Mouse (Mus musculus): ENCODE measurements around the gene Slc12a4. TPM values are rescaled to one million over a fixed set of nuclear protein-coding genes. Genes with fewer than 3 reads are reported as not detected.
A peak's percentile ranks its signal among the peaks of the same experiment; 100 is the strongest.
"Not testable (repeated sequence)": the region's sequence is repeated elsewhere in the genome, so short reads cannot be mapped to it uniquely, and the experiment has no call there.

The Slc12a4 gene
- total RNA-seq (2021): 10 to 100 TPM; 20.5 to 20.7 TPM

DNA sequence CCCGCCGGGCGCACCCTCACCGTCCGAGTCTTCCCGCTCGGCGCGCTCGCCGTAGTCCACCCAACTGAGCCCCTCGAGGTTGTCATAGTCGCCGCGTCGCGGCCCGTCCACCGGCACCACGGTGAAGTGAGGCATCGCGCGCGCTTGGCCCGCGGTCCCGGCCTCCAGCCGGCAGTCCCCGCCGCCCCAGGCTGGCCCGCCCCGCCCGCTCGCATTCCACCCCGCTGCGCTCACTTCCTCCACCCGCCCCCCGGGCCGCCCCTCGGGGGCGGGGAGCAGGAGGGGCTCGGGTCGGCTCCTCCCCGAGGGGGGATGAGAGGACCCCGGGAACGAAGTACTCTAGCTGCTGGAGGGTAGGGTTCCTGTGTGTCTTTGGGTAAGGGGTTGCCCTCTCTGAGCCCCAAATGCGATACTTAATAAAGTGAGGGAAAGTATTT is at the start of gene Slc12a4:
Gene Slc12a4, minus strand, starts transcription at position 193 of the 437 bp plus-strand sequence.
- DNase-seq: peak; percentile 40 to 42

DNA sequence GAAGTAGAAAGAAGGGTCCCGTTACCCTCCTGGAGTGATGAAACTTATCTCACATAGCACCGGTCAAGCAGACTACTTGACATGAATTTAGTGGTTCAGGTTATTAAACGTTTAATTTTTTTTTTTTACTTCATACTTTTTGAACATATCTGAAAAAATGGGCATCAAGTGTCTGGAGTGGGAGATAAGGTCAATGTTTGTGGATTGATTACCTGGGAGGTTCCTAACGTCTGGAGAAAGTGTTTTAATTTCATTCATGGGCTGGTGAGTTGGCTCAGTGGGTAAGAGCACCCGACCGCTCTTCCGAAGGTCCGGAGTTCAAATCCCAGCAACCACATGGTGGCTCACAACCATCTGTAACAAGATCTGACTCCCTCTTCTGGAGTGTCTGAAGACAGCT is 46.3 kb upstream of the Slc12a4 start:
- not testable (repeated sequence) for DNase-seq

DNA sequence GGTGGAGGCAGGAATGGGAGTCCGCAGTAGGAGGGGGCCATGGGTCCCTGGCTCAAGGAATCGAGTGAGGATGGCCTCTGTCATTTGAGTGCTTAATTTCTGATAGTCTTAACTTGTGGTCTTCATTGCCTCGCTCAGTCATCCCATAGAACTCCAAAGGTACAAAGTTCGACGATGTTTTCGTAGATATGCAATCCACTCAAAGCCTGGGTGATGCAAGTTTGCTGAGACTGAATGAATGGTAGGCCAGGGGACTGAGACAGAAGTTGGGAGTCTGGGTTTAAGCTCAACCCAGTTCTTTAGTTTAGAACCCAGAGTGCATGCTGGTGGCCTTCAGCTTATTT is 45.7 kb upstream of the Slc12a4 start, which contains the start of gene Ddx28:
Gene Ddx28, minus strand, starts transcription at position 240 of the 344 bp plus-strand sequence.
- DNase-seq: no peak

GRCm38 (mm10) chr8:106010748-106011642 is 45.1 kb upstream of the Slc12a4 start:
- peak; percentile 91 for DNase-seq

DNA sequence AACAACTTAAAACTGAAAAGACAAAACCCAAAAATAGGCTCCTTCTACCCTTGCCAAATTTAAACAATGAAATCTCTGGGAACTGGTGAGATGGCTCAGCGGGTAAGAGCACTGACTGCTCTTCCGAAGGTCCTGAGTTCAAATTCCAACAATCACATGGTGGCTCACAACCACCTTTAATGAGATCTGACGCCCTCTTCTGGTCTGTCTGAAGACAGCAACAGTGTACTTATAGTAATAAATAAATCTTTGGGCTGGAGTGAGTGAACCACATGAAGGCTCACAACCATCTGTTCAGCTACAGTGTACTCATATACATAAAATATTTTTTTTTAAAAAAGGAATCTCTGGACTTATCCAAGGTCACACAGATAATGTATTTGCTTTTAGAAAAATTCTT is 42.0 kb upstream of the Slc12a4 start:
- DNase-seq: not testable (repeated sequence)

GRCm38 (mm10) chr8:106007135-106007534 is 41.2 kb upstream of the Slc12a4 start:
- no peak for DNase-seq

DNA sequence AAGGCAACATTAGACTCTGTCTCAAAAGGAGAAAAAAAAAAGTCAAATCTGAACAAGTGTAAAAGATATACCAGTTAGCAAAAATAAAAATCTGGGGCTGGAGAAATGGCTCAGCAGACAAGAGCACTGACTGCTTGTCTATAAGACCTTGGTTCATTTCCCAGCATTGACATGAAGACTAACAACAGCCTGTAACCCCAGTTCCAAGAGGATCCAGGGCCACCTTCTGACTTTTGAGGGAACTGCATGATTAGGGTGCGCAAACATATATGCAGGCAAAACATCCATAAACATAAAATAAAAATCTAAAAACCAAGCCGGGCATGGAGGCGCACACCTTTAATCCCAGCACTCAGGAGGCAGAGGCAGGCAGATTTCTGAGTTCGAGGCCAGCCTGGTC is 40.5 kb upstream of the Slc12a4 start:
- no peak for DNase-seq

GRCm38 (mm10) chr8:106005875-106006274 is 40.0 kb upstream of the Slc12a4 start, which contains the start of gene Dpep2nb:
Dpep2nb (minus strand) TSS chr8:106005975.
- DNase-seq: no peak

- no peak for DNase-seq
Observed at GRCm38 (mm10) chr8:106004538-106005207, 38.8 kb upstream of the Slc12a4 start.

- no peak for DNase-seq
Observed at GRCm38 (mm10) chr8:106001908-106002307, 36.0 kb upstream of the Slc12a4 start.

DNA sequence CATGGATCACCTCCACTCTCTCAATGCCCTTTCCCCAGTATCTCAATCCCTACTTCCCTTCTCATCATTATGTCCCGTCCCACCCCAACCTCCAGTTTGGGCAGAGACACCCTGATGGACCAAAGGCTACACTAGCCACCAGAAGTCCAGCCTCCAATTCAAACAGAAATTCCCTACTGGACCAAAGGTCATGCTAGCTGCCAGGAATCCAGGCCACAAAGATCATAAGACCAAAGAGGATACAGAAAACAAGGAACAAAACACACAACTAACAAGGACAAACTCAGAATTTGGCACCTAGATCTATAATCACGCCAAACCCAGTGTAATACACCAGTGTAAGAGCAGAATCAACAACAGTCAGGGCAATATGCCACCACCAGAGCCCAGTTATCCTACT is 33.1 kb upstream of the Slc12a4 start:
- no peak for DNase-seq

DNA sequence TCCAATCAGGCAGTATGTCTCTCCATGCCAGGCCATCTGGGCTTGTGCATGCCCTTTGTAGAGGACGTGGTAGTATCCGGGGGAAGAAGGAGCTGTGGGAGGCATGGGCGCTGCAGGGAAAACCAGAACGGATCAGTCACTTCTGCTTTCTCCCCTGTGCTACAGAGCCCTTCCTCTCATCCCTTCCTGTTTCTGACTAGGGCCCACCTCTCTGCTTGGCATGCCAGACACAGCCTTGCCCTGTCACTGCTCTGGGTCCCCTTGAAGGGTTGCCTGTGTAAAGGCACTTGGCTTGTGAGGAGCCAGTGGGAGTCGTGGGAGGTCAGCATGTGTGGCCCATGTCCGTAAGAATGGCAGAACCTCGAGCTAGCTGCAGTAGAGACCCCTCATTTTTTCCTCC is 30.5 kb upstream of the Slc12a4 start:
- no peak for DNase-seq

GRCm38 (mm10) chr8:105993226-105993625 is 27.3 kb upstream of the Slc12a4 start:
- DNase-seq: no peak

DNA sequence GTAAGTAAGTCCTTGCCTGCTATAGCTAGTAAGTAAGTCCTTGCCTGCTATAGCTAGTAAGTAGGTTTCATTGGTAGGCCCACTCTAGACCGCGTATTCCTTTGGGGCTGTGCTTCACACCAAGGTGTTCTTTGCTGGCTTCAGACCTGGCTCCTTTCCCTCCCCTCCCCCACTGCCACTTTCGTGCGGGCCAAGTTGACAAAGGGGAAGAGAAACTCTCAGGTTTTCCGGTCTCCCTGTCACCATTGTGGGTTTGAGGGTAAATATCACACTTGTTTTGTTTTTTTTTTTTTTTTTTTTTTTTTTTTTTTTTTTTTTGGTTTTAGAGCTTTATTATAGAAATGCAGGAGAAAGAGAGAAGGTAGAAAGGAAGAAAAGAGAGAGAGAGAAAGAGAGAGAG is 26.6 kb upstream of the Slc12a4 start:
- DNase-seq: no peak

DNA sequence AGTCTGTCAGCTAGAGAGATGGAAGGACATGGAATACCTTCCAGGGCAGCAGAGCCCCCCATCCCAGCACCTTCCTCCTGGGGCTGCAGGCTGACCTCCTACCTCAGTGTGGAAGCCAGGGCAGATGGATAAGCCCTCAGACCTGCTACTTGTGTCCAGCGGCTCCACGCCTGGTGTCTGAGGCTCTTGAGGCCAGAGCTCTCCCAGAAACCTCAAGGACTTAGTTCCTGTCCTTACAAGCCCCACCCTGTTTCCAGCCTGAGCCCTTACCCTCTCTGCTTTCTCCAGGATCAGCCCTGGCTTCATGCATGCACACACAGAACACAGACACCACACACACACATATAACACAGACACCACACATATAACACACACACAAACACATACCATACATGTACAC is 25.6 kb upstream of the Slc12a4 start:
- DNase-seq: no peak

- peak; percentile 54 to 69 for DNase-seq
Observed at GRCm38 (mm10) chr8:105990856-105991387, 25.0 kb upstream of the Slc12a4 start, which contains the start of gene Dus2. Dus2 (plus strand) TSS chr8:105991337.

- DNase-seq: no peak
Observed at GRCm38 (mm10) chr8:105988546-105988945, 22.6 kb upstream of the Slc12a4 start.

DNA sequence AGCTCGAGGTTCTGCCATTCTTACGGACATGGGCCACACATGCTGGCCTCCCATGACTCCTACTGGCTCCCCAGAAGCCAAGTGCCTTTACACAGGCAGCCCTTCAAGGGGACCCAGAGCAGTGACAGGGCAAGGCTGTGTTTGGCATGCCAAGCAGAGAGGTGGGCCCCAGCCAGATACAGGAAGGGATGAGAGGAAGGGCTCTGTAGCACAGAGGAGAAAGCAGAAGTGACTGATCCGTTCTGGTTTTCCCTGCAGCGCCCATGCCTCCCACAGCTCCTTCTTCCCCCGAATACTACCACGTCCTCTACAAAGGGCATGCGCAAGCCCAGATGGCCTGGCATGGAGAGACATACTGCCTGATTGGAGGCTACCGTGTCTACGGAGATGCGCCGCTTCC is 17.5 kb upstream of the Slc12a4 start:
- DNase-seq: not testable (repeated sequence)

- DNase-seq: no peak
Observed at GRCm38 (mm10) chr8:105981146-105981545, 15.2 kb upstream of the Slc12a4 start.

DNA sequence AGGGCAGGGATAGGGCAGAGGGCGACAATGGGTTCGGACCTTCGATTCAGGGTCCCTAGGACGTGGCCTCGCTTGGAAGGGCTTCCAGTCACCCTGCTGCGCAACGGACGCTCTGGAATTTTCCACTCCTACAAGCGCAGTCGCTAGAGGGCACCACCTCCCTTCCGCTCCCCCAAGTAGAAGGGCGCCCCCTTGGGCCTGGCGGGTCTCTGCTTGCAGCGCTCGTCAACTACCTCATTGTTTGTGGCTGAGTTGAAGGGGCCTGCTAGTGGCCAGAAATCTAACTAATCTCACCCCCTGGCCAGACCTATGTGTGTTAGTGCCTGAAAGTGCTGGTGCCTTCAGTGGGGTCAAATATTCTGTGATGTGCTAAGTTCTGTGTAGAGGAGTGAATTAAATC is 13.4 kb upstream of the Slc12a4 start, which contains the start of gene Dpep3:
Gene Dpep3, minus strand, starts transcription at position 105 of the 400 bp plus-strand sequence.
- no peak for DNase-seq

DNA sequence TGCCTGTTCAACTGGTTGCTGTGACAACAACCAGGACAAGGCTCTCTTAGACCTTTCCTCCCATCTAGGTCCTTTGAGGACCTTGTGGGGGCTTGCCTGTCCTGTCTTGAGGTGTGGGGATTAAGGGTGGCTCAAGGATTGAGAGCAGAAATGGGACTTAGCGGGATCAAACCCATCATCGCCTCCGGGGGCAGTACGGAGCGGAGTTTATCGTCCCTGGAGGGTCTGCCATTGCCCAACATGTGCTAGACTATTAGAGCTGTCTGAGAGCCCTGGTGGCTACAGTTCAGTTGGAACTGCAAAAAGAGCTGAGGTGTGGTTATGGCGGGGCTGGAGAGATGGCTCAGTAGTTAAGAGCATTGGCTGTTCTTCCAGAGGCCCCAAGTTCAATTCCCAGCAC is 9.5 kb upstream of the Slc12a4 start:
- DNase-seq: no peak

GRCm38 (mm10) chr8:105971019-105971720 is 5.3 kb upstream of the Slc12a4 start:
- DNase-seq: no peak

Data from layer of hippocampus, postnatal 36 days (tissue).